Mouse (Mus musculus) ES-Bruce4 (cell line): Measurements from ENCODE around the gene Hist1h3i.

Experiments
- CTCF ChIP-seq: IDR thresholded peaks from one replicate; pipeline ENCODE4 v1.8.1; 2011; ENCODE audit warnings: low read depth, low read length
- EP300 ChIP-seq: IDR thresholded peaks from 2 replicates; pipeline ENCODE4 v1.6.1; 2011; ENCODE audit warnings: low read depth, low read length; ENCODE audit not compliant: insufficient read depth
- POLR2A ChIP-seq: IDR thresholded peaks from one replicate; pipeline ENCODE4 v1.8.1; 2011; ENCODE audit warnings: low read length; ENCODE audit not compliant: insufficient read depth

DNA sequence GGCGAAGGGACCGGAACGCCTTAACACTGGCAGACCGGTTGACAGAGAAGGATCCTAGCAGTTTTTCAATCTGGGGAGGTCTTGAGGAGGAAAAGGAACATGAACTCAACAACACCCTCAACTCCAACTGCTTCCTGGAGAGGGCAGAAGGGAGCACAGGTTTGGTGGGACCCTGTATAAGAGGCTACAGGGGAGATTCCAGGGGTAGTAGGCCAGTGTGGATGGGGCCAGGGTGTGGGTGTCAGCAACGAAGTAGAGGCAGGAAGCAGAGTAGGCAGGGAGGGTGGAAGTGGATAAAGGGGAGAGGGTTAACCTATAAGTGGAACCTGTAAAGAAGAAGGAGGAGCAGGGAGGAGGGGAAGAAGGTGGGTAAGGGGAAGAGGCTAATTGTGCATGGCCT is 49.7 kb downstream of the Hist1h3i start:
- no peak for TF ChIP-seq POLR2A
- TF ChIP-seq EP300 = no peak
- TF ChIP-seq CTCF = peak; percentile 9
